Mouse (Mus musculus): Measurements from ENCODE around the gene Gm42420. TPM values are rescaled to one million over a fixed set of nuclear protein-coding genes. Genes with fewer than 3 reads are reported as not detected.

Gene Gm42420
- polyA plus RNA-seq, 1 experiment, result not detected

DNA sequence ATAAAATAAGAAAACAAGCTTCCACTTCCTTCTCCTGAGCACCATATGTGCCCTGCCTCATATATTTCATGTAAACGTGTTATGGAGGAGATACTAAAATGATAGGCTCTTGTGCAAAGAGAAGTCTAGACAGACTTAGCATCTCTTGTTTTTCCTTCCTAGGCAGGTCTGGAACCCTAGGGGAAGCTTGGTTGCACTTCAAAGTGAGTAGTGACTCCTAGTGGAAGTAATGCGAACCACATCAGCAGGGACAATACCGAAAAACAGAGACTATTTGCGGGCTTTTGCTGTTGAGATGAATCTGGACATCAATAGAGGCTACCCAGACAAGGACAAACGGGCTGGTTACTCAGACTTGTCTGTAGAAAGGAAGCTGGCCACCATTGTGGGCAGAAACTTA lies 18.0 kb upstream of the Gm42420 start:
- no peaks in the 10 kb centered on the region for H3K27me3 ChIP-seq (ENCODE audit: control insufficient read depth)
- TF ChIP-seq GATA1 (IDR thresholded peaks at IDR 0.05; ENCODE audit: low read length), result no peak
- TF ChIP-seq TAL1 (IDR thresholded peaks at IDR 0.05; ENCODE audit: low read length), result no peak
- H3K4me1 ChIP-seq (ENCODE audit: control insufficient read depth), result peaks cover 6% of the 10 kb centered on the region
- no peaks in the 10 kb centered on the region for H3K9me3 ChIP-seq (ENCODE audit: control insufficient read depth, low read length)
- H3K4me3 ChIP-seq (replicated peaks), result no peak overlapping the region
- H3K36me3 ChIP-seq (ENCODE audit: control insufficient read depth), result no peaks in the 10 kb centered on the region

DNA sequence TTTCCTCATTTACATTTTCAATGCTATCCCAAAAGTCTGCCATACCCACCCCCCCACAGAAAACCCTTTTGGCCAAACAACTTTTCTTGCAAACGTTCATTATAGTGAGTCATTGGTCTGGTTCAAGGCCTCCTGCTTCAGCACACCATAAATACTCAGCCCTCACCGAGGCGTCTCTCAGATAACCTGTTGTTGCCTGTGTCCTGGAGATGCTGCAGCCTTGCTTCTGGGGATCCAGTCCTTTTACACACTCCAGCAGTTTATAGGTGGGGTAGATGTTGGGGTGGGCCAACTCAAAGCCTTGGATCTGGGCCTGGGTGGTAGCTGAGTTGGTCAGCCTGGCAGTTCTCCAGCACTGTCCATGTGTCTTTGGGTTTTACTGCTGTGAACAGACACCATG lies 15.1 kb upstream of the Gm42420 start:
- TF ChIP-seq TAL1 (IDR thresholded peaks at IDR 0.05; ENCODE audit: low read length), result no peak
- TF ChIP-seq GATA1 (IDR thresholded peaks at IDR 0.05; ENCODE audit: low read length), result no peak
- H3K27me3 ChIP-seq (ENCODE audit: control insufficient read depth), result no peaks in the 10 kb centered on the region
- no peak overlapping the region for H3K4me3 ChIP-seq (replicated peaks)
- H3K36me3 ChIP-seq (ENCODE audit: control insufficient read depth), result no peaks in the 10 kb centered on the region
- H3K4me1 ChIP-seq (ENCODE audit: control insufficient read depth), result peaks cover 29% of the 10 kb centered on the region
- H3K9me3 ChIP-seq (ENCODE audit: control insufficient read depth, low read length), result no peaks in the 10 kb centered on the region

DNA sequence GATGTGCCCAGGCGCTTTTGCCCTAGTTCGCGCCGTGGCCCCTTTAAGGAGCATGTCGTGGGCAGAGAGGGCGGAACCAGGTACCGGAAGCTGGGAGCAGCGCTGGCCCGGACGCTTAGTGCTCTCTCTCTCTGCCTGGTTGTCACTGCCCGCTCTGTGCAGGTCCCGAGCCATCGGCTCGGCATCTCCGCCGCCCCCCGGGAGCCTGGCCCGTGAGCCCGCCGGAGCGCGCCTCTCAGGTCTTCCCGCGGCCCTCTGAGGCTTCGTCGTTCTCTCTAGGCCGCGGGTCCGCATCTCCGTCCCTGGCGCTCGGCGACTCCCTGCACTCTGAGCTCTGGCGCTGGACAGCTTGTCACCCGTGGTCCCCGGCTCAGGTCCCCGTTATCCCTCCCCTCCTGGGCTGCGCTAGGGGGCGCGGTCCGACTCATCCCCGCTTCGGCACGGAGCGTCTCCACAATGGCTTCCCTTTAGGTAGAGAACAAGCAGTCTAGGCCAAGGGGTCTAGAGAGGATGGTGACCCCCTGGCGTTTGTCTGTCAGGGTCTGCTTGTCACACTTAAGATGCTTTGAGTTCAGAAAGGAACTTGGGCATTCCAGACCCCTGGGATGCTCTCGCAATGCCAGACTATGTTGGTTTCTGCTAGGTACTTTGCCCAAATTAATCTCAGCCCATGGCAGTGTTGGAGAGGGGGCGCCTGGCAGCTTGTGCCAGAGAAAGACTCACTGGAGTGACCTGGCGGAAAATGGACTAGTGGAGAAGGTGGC lies 11.6 kb upstream of the Gm42420 start, which contains the start of gene Adck2:
TSS of gene Adck2 (plus strand) at position 83 of the 764 bp plus-strand sequence.
- Histone ChIP-seq H3K36me3 (ENCODE audit: control insufficient read depth) (peaks cover 16% of the 10 kb centered on the region), H3K27me3 (ENCODE audit: control insufficient read depth) (no peaks in the 10 kb centered on the region), H3K9me3 (ENCODE audit: control insufficient read depth, low read length) (no peaks in the 10 kb centered on the region), H3K4me1 (ENCODE audit: control insufficient read depth) (peaks cover 32% of the 10 kb centered on the region), H3K4me3 (replicated peaks) (peak within 1 kb of the TSS; percentile 91)
- TF ChIP-seq TAL1 (IDR thresholded peaks at IDR 0.05; ENCODE audit: low read length) (no peak), GATA1 (IDR thresholded peaks at IDR 0.05; ENCODE audit: low read length) (no peak)

DNA sequence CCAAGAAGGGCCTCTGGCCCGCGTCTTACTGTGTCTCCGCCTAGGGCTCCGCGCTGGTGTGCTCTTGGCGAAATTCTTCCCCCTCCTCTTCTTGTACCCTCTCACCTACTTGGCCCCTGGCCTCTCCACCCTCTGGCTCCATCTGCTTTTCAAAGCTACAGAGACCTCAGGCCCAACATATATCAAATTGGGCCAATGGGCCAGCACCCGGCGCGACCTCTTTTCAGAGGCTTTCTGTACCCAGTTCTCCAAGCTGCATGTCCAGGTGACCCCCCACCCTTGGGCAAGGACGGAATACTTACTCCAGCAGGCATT lies 11.0 kb upstream of the Gm42420 start:
- H3K4me1 ChIP-seq (ENCODE audit: control insufficient read depth), result peaks cover 36% of the 10 kb centered on the region
- H3K4me3 ChIP-seq (replicated peaks), result peak overlapping the region; percentile 91
- no peak for TF ChIP-seq TAL1 (IDR thresholded peaks at IDR 0.05; ENCODE audit: low read length)
- no peak for TF ChIP-seq GATA1 (IDR thresholded peaks at IDR 0.05; ENCODE audit: low read length)
- no peaks in the 10 kb centered on the region for H3K9me3 ChIP-seq (ENCODE audit: control insufficient read depth, low read length)
- H3K36me3 ChIP-seq (ENCODE audit: control insufficient read depth), result peaks cover 21% of the 10 kb centered on the region
- no peaks in the 10 kb centered on the region for H3K27me3 ChIP-seq (ENCODE audit: control insufficient read depth)

DNA sequence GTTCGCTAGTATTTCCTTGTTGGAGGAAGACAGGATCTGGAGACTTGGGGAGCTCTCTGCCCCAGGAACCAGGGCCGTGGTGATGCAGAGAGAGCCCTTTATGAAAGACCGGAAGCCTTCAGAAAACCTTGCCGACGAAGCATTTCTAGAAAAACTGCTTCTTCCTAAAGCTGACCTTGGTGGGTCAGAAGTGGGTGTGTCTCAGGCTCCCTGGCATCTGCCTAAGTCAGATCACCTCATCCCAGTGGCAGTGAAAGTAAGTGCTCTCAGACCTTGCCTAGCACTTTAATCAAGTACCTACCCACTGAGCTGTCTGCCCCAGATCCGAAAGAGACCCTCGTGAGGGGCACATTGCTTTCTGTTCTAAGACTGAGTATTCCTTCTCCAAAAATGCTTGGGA lies 10.6 kb upstream of the Gm42420 start:
- TF ChIP-seq TAL1 (IDR thresholded peaks at IDR 0.05; ENCODE audit: low read length) (no peak), GATA1 (IDR thresholded peaks at IDR 0.05; ENCODE audit: low read length) (no peak)
- H3K36me3 ChIP-seq (ENCODE audit: control insufficient read depth), result peaks cover 25% of the 10 kb centered on the region
- peak overlapping the region; percentile 91 for H3K4me3 ChIP-seq (replicated peaks)

DNA sequence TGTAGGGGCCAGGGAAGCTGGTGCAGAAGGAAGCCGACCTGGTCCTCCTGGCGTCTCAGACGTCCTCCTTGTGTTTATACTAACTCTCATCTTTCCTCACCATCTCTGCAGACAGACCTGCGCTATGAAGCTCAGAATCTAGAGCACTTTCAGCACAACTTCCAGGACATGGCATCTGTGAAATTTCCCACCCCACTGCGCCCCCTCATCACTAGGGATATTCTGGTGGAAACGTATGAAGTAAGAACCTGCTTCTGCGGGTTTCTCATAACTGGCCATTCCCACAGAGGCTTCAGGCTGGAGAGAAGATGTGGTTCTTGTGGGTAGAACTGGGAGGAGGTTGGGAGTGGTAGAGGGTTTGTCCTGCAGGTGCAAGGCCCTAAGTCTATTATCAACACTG lies 6.0 kb upstream of the Gm42420 start:
- TF ChIP-seq TAL1 (IDR thresholded peaks at IDR 0.05; ENCODE audit: low read length) (no peak), GATA1 (IDR thresholded peaks at IDR 0.05; ENCODE audit: low read length) (no peak)
- no peak overlapping the region for H3K4me3 ChIP-seq (replicated peaks)
- peaks cover 44% of the 10 kb centered on the region for H3K4me1 ChIP-seq (ENCODE audit: control insufficient read depth)
- H3K36me3 ChIP-seq (ENCODE audit: control insufficient read depth), result peaks cover 59% of the 10 kb centered on the region
- no peaks in the 10 kb centered on the region for H3K9me3 ChIP-seq (ENCODE audit: control insufficient read depth, low read length)
- H3K27me3 ChIP-seq (ENCODE audit: control insufficient read depth), result no peaks in the 10 kb centered on the region

More for the DNA sequence above, 10.6 kb upstream of the Gm42420 start:
- Histone ChIP-seq H3K27me3 (ENCODE audit: control insufficient read depth) (no peaks in the 10 kb centered on the region), H3K4me1 (ENCODE audit: control insufficient read depth) (peaks cover 41% of the 10 kb centered on the region), H3K9me3 (ENCODE audit: control insufficient read depth, low read length) (no peaks in the 10 kb centered on the region)

DNA sequence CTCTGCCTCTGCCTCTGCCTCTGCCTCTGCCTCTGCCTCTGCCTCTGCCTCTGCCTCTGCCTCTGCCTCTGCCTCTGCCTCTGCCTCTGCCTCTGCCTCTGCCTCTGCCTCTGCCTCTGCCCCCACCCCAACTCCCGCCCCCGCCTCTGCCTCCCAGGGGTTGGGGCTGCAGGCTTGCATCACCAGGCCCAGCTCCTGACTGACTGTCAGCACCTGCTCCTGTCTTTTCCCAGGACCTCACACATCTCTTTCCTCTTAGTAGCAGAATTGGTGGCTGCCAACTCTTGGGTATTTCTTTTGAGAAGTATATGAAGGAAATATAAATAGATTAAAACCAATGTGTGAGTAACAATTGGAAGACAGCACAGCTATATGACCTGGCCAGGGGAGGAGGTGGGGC lies 5.0 kb upstream of the Gm42420 start:
- H3K36me3 ChIP-seq (ENCODE audit: control insufficient read depth), result peaks cover 65% of the 10 kb centered on the region
- H3K4me3 ChIP-seq (replicated peaks), result no peak overlapping the region

DNA sequence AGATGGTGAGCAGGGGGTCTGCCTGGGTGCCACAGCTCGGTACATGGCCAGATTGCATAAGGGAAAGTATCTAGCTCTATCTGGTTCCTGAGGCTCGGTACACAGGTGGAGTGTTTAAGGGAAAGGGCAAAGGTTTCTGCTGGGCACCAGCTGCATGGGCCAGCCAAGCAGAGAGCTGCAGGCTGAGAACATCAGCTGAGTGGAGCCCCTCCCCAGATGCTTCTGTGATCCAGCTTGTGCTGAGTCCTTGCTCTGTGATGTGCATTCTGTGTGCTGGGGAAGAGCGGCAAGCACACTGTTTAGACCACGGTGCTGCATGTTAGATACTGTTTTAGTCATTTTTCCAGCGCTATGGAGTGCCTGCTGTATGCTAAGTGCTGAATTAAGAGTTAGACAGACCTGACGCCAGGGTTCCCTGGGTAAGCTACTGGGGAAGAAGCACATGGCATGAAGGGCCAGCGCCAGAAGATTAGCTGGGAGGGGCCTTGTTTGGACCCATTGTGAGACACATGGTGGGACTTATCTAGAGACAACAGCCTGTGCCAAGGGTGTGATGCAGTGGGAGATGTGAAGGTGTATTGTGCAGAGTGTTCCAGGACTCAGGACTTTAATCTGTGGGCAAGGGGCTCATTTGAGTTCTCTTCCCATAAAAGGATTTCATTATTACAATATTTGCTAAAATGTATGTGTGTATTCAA lies 4.3 kb upstream of the Gm42420 start:
- Histone ChIP-seq H3K36me3 (ENCODE audit: control insufficient read depth) (peaks cover 70% of the 10 kb centered on the region), H3K9me3 (ENCODE audit: control insufficient read depth, low read length) (no peaks in the 10 kb centered on the region), H3K4me1 (ENCODE audit: control insufficient read depth) (peaks cover 43% of the 10 kb centered on the region), H3K4me3 (replicated peaks) (peak overlapping the region; percentile 1), H3K27me3 (ENCODE audit: control insufficient read depth) (no peaks in the 10 kb centered on the region)
- peak; percentile 44; the same call in 1 of the 3 replicates for TF ChIP-seq TAL1 (IDR thresholded peaks at IDR 0.05; ENCODE audit: low read length)
- no peak for TF ChIP-seq GATA1 (IDR thresholded peaks at IDR 0.05; ENCODE audit: low read length)

More for the DNA sequence above, 5.0 kb upstream of the Gm42420 start:
- Histone ChIP-seq H3K9me3 (ENCODE audit: control insufficient read depth, low read length) (no peaks in the 10 kb centered on the region), H3K27me3 (ENCODE audit: control insufficient read depth) (no peaks in the 10 kb centered on the region), H3K4me1 (ENCODE audit: control insufficient read depth) (peaks cover 41% of the 10 kb centered on the region)
- TF ChIP-seq TAL1 (IDR thresholded peaks at IDR 0.05; ENCODE audit: low read length), result no peak
- TF ChIP-seq GATA1 (IDR thresholded peaks at IDR 0.05; ENCODE audit: low read length), result no peak

DNA sequence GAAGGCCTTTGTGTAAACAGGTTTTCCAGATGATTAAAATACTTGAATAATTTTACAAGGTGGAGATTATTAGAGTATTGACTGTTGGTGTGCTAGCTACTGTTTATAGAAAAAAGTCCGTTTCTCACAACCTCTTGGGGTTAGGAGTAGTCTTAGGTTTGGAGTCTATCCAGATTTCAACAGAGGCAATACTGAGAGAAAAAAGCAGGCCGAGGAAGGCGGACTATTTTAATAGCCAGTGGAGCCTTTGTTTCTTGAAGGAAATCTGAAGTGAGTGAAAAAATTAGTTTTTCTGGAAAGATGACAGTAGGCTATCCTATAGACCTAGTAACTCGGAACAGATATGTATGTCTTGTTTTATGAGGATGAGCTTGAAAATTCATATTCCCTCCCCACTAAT lies 5.9 kb downstream of the Gm42420 start:
- no peak for TF ChIP-seq GATA1 (IDR thresholded peaks at IDR 0.05; ENCODE audit: low read length)
- TF ChIP-seq TAL1 (IDR thresholded peaks at IDR 0.05; ENCODE audit: low read length), result no peak
- Histone ChIP-seq H3K36me3 (ENCODE audit: control insufficient read depth) (peaks cover 45% of the 10 kb centered on the region), H3K4me1 (ENCODE audit: control insufficient read depth) (peaks cover 26% of the 10 kb centered on the region), H3K4me3 (replicated peaks) (peak overlapping the region; percentile 73), H3K9me3 (ENCODE audit: control insufficient read depth, low read length) (no peaks in the 10 kb centered on the region), H3K27me3 (ENCODE audit: control insufficient read depth) (no peaks in the 10 kb centered on the region)

Data from erythroblast, embryonic 14.5 days (primary cell).